ENCODE assay signal across 20 mouse cellular contexts in the genomic region with DNA sequence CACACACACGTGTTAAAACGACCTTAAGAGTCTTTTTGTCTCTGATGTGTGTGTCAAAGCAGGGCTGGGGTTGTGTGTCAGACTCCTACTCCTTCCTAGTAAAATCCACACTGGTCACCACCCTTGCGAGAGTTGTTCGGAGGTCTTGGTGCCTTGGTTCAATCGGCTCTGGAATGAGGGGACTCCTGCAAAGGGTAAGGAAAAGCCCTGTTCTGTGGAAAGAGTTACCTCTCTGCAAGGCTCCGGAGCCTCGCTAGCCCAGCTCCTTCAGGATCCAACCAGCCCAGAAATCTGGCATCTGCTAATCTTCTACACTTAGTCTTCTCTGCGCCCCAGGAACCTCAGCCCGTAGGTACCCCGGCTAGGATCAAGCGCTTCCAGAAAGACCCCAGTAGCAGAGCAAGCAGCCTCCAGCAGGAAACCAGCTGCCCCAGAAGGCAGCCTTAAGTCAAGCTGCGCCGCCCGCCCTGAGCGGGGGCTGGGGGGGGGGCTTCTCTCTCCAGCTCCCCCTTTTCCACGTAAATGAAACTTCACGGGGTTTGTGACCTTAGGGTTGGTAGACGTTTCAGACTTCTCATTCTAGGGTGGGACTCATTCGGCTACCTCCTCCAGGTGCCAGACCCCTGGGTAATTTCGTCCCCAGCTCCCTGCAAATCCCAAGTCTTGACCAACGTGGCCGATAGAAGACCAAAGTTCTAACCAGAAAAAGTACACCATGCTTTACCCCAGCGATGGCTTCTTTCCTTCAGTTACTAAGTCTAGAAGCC. TPM values are rescaled to one million over a fixed set of nuclear protein-coding genes. Genes with fewer than 3 reads are reported as not detected.
A peak's percentile ranks its signal among the peaks of the same experiment; 100 is the strongest.
DNase-seq lines count a peak whose midpoint lies in the region; ATAC-seq lines count a peak whose summit lies in the region.
"Had no signal": no experiment of that assay in that cellular context is flagged by ENCODE, and none has a peak within 500 bp of the region (broad histone marks: within the 10 kb centered on the region; RNA-seq: fewer than 3 reads in every experiment).

No protein-coding gene starts in this region.

- H3K4me1 ChIP-seq in hindbrain, embryonic 10.5 days (replicated peaks), result peaks cover 10% of the 10 kb centered on the region
- peaks cover 12% of the 10 kb centered on the region for H3K4me1 ChIP-seq in hindbrain, embryonic 13.5 days (replicated peaks)
- H3K4me1 ChIP-seq in limb, embryonic 10.5 days, result peaks cover 23% of the 10 kb centered on the region
- H3K4me1 ChIP-seq in forebrain, embryonic 11.5 days (replicated peaks; ENCODE audit: control insufficient read depth, insufficient read depth, low read length), result 0 out of 2 replicates have a peak, but pooled peaks cover 2% of the 10 kb centered on the region

- H3K4me3 ChIP-seq in hindbrain, embryonic 10.5 days, result no peak overlapping the region
- no peak overlapping the region for H3K4me3 ChIP-seq in hindbrain, embryonic 13.5 days
- H3K4me3 ChIP-seq in limb, embryonic 10.5 days, result 0 out of 2 replicates have a peak overlapping the region, but pooled peaks have one; percentile 6
- H3K4me3 ChIP-seq in forebrain, embryonic 11.5 days (ENCODE audit: low read depth, low read length), result no peak overlapping the region
- H3K4me3 ChIP-seq: heart, adult 2 months; hindbrain, embryonic 15.5 days had no signal

- no peak overlapping the region for H3K4me2 ChIP-seq in hindbrain, embryonic 13.5 days
- H3K4me2 ChIP-seq in forebrain, embryonic 11.5 days (ENCODE audit: low read depth, low read length, severe bottlenecking), result no peak overlapping the region
- H3K4me2 ChIP-seq: hindbrain, embryonic 15.5 days had no signal

- no peak overlapping the region for H3K27ac ChIP-seq in hindbrain, embryonic 10.5 days
- no peak overlapping the region for H3K27ac ChIP-seq in hindbrain, embryonic 13.5 days
- H3K27ac ChIP-seq in limb, embryonic 10.5 days, result no peak overlapping the region
- no peak overlapping the region for H3K27ac ChIP-seq in forebrain, embryonic 11.5 days (ENCODE audit: low read depth, low read length)
- H3K27ac ChIP-seq: heart, adult 2 months; hindbrain, embryonic 15.5 days had no signal

- no peaks in the 10 kb centered on the region for H3K36me3 ChIP-seq in hindbrain, embryonic 10.5 days
- no peaks in the 10 kb centered on the region for H3K36me3 ChIP-seq in hindbrain, embryonic 13.5 days
- no peaks in the 10 kb centered on the region for H3K36me3 ChIP-seq in limb, embryonic 10.5 days
- H3K36me3 ChIP-seq in forebrain, embryonic 11.5 days (ENCODE audit: control insufficient read depth, insufficient read depth, low read length), result no peaks in the 10 kb centered on the region
- H3K36me3 ChIP-seq: hindbrain, embryonic 15.5 days had no signal

- ATAC-seq in hindbrain, embryonic 13.5 days (ENCODE audit: low FRiP score), result no peak
- ATAC-seq in forebrain, embryonic 11.5 days (replicated peaks; ENCODE audit: low FRiP score), result no peak
- ATAC-seq: activated CD4-positive, CD25-positive, alpha-beta regulatory T cell, adult 4 months; Patski had no signal

- H3K9ac ChIP-seq in hindbrain, embryonic 13.5 days, result no peak overlapping the region
- no peak overlapping the region for H3K9ac ChIP-seq in forebrain, embryonic 11.5 days (ENCODE audit: low read length)
- H3K9ac ChIP-seq: hindbrain, embryonic 15.5 days had no signal

- 1% methylated on average over 23 of the region's 23 CpGs for WGBS in hindbrain, embryonic 10.5 days
- 1% methylated on average over 23 of the region's 23 CpGs for WGBS in hindbrain, embryonic 13.5 days
- under 1% methylated on average over 23 of the region's 23 CpGs for WGBS in limb, embryonic 10.5 days
- 2% methylated on average over 23 of the region's 23 CpGs for WGBS in forebrain, embryonic 11.5 days

- peaks cover 100% of the 10 kb centered on the region for H3K27me3 ChIP-seq in hindbrain, embryonic 10.5 days (ENCODE audit: insufficient read depth, poor library complexity, severe bottlenecking)
- H3K27me3 ChIP-seq in hindbrain, embryonic 13.5 days, result peaks cover 100% of the 10 kb centered on the region
- H3K27me3 ChIP-seq in limb, embryonic 10.5 days (ENCODE audit: low read depth, poor library complexity, severe bottlenecking), result peaks cover 100% of the 10 kb centered on the region
- H3K27me3 ChIP-seq in forebrain, embryonic 11.5 days (ENCODE audit: control insufficient read depth, insufficient read depth, low read length), result peaks cover 98% of the 10 kb centered on the region

- DNase-seq in hindbrain, embryonic 10.5 days (ENCODE audit: low spot score), result peak; percentile 35
- peak; percentile 15 for DNase-seq in retina, embryonic 14.5 days (ENCODE audit: low spot score)
- DNase-seq in retina, postnatal 1 day, result no peak
- no peak for DNase-seq in limb, embryonic 10.5 days (ENCODE audit: low spot score)
- peak; percentile 22 for DNase-seq in yolk sac, embryonic 10.5 days (ENCODE audit: low spot score)
- no peak for DNase-seq in forebrain, embryonic 11.5 days (ENCODE audit: low spot score)
- DNase-seq in layer of hippocampus, postnatal 14 days (ENCODE audit: low spot score in 2 of 2), result no peak
- DNase-seq: adrenal gland, postnatal 14 days; cerebellum, adult 18-20 months; heart, adult 2 months; kidney, adult 9 months; kidney, postnatal 4 days; lung, adult 18-20 months; lung, postnatal 36 days; spleen, adult 18-20 months; thymus, adult 18-20 months had no signal

- H3K9me3 ChIP-seq in hindbrain, embryonic 10.5 days, result no peaks in the 10 kb centered on the region
- H3K9me3 ChIP-seq in hindbrain, embryonic 13.5 days, result no peaks in the 10 kb centered on the region
- H3K9me3 ChIP-seq in limb, embryonic 10.5 days (replicated peaks), result no peaks in the 10 kb centered on the region
- no peaks in the 10 kb centered on the region for H3K9me3 ChIP-seq in forebrain, embryonic 11.5 days (ENCODE audit: control insufficient read depth, low read length)
- H3K9me3 ChIP-seq: hindbrain, embryonic 15.5 days had no signal

RNA-seq across cellular contexts. Expression of a gene that starts 7.7 kb away (rescaled TPM):
- polyA plus RNA-seq in hindbrain, embryonic 10.5 days (2016; fragmentation: Nextera tagmentation; extraction: Ambion mirVana), result 4.7 and 6.9 TPM in 2 replicates
- 1.2 and 2.9 TPM in 2 replicates for polyA plus RNA-seq in hindbrain, embryonic 13.5 days (2015; fragmentation: Nextera tagmentation; extraction: Ambion mirVana)
- polyA plus RNA-seq in limb, embryonic 10.5 days (2016; fragmentation: Nextera tagmentation; extraction: Ambion mirVana), result 7.2 and 9.5 TPM in 2 replicates
- polyA plus RNA-seq in forebrain, embryonic 11.5 days (2014; fragmentation: Nextera tagmentation; extraction: Ambion mirVana), result 3.0 and 4.6 TPM in 2 replicates
- 1 to 10 TPM; 1.2 to 2.6 TPM for total RNA-seq in layer of hippocampus, postnatal 14 days (2021)
- polyA plus RNA-seq: activated CD4-positive, CD25-positive, alpha-beta regulatory T cell, adult 4 months had no signal

Comparison
In these comparisons a context has a peak if more than half of its experiments do, and no peak if none do; other contexts are left out.
1. DNase-seq: peak in hindbrain, embryonic 10.5 days (single experiment), retina, embryonic 14.5 days (single experiment) and yolk sac, embryonic 10.5 days (single experiment); none in retina, postnatal 1 day (single experiment), limb, embryonic 10.5 days (single experiment), forebrain, embryonic 11.5 days (single experiment) and layer of hippocampus, postnatal 14 days (0 of 2).